Mouse (Mus musculus) intestine, embryonic 16.5 days (tissue): ENCODE results near the gene Dnttip2. TPM values are rescaled to one million over a fixed set of nuclear protein-coding genes. Genes with fewer than 3 reads are reported as not detected.
A peak's percentile ranks its signal among the peaks of the same experiment; 100 is the strongest.
"Not testable (repeated sequence)": the region's sequence is repeated elsewhere in the genome, so short reads cannot be mapped to it uniquely, and the experiment has no call there.

Experiments
- ATAC-seq: fragments of 200-750 bp; cut with Nextera tagmentation; 2 replicates; pipeline ENCODE4 v1.8.0; 2017; ENCODE audit warnings: moderate TSS enrichment, moderate library complexity
- H3K27ac ChIP-seq: fragments of 300-500 bp; sonication (generic); 2 replicates; pipeline ENCODE4 v1.5.1; 2014; ENCODE audit warnings: mild to moderate bottlenecking, low read length
- H3K27me3 ChIP-seq: fragments of 300-500 bp; sonication (generic); replicated peaks from 2 replicates; pipeline ENCODE4 v1.6.1; 2014; ENCODE audit warnings: low read length, control low read depth, mixed read lengths; ENCODE audit not compliant: control insufficient read depth, insufficient read depth
- H3K36me3 ChIP-seq: fragments of 300-500 bp; sonication (generic); 2 replicates; pipeline ENCODE4 v1.6.1; 2014; ENCODE audit warnings: low read length, control low read depth; ENCODE audit not compliant: control insufficient read depth, insufficient read depth
- H3K4me1 ChIP-seq: fragments of 300-500 bp; sonication (generic); 2 replicates; pipeline ENCODE4 v1.6.1; 2014; ENCODE audit warnings: low read length, control low read depth, mixed read lengths; ENCODE audit not compliant: control insufficient read depth, insufficient read depth
- H3K4me2 ChIP-seq: fragments of 300-500 bp; sonication (generic); 2 replicates; pipeline ENCODE4 v1.6.1; 2014; ENCODE audit warnings: low read depth, low read length, control low read depth
- H3K4me3 ChIP-seq: fragments of 300-500 bp; sonication (generic); 2 replicates; pipeline ENCODE4 v1.5.1; 2014; ENCODE audit warnings: mild to moderate bottlenecking, low read length
- H3K9ac ChIP-seq: fragments of 300-500 bp; sonication (generic); 2 replicates; pipeline ENCODE4 v1.6.1; 2014; ENCODE audit warnings: low read depth, low read length
- H3K9me3 ChIP-seq: fragments of 300-500 bp; sonication (generic); 2 replicates; pipeline ENCODE4 v1.6.1; 2016; ENCODE audit warnings: low read length, control low read depth; ENCODE audit not compliant: control insufficient read depth
- WGBS: fragments of 180-500 bp; shearing (Covaris S2); extraction: QIAGEN DNeasy Blood & Tissue Kit; methylation state at CpG from one replicate; pipeline ENCODE4 v1.1.7; 2014; 5-methylcytosine and 5-hydroxymethylcytosine counted together
- polyA plus RNA-seq: library from polyadenylated mRNA; unstranded; fragments of >200 nt; fragmentation: Nextera tagmentation; extraction: Ambion mirVana; gene quantifications from 2 replicates; pipeline ENCODE4 v1.2.1, GENCODE M21; 2015

Gene Dnttip2
- polyA plus RNA-seq, result 62.6 and 69.2 TPM in 2 replicates

- ATAC-seq, result peak; percentile 98
- H3K36me3 ChIP-seq, result peaks cover 2% of the 10 kb centered on the region; the same call in 1 of the 2 replicates
- H3K27me3 ChIP-seq, result no peaks in the 10 kb centered on the region
- H3K9ac ChIP-seq, result peak within 1 kb of the TSS; percentile 95
- WGBS, result 1% methylated on average over 57 of the region's 57 CpGs
- peak within 1 kb of the TSS; percentile 66 for H3K4me2 ChIP-seq
- H3K9me3 ChIP-seq, result no peaks in the 10 kb centered on the region
- H3K27ac ChIP-seq, result peak within 1 kb of the TSS; percentile 60; the same call in 1 of the 2 replicates
- H3K4me1 ChIP-seq, result peaks cover 30% of the 10 kb centered on the region
- peak within 1 kb of the TSS; percentile 99 for H3K4me3 ChIP-seq
These were observed at the start of gene Dnttip2 for GRCm38 (mm10) chr3:122274241-122275024. TSS of gene Dnttip2 (plus strand) at chr3:122274388.

GRCm38 (mm10) chr3:122226972-122227371 lies 47.2 kb upstream of the Dnttip2 start:
- not testable (repeated sequence) for ATAC-seq, H3K4me2 ChIP-seq, H3K4me1 ChIP-seq, H3K9me3 ChIP-seq, H3K36me3 ChIP-seq, H3K4me3 ChIP-seq, H3K27me3 ChIP-seq, H3K9ac ChIP-seq, H3K27ac ChIP-seq
- 68% methylated on average over 6 of the region's 6 CpGs for WGBS

- WGBS, result 33% methylated on average over 1 of the region's 1 CpGs
- Histone ChIP-seq H3K4me3 (no peak overlapping the region), H3K9me3 (no peaks in the 10 kb centered on the region), H3K27ac (no peak overlapping the region), H3K4me2 (no peak overlapping the region), H3K9ac (no peak overlapping the region), H3K36me3 (no peaks in the 10 kb centered on the region), H3K4me1 (peaks cover 3% of the 10 kb centered on the region; the same call in 1 of the 2 replicates), H3K27me3 (no peaks in the 10 kb centered on the region)
- peak; percentile 80 for ATAC-seq
These were observed 38.4 kb upstream of the Dnttip2 start for GRCm38 (mm10) chr3:122235772-122236171.

- ATAC-seq, result no peak
- H3K27me3 ChIP-seq, result no peaks in the 10 kb centered on the region
- WGBS, result 52% methylated on average over 6 of the region's 6 CpGs
- H3K36me3 ChIP-seq, result no peaks in the 10 kb centered on the region
- H3K9me3 ChIP-seq, result no peaks in the 10 kb centered on the region
- H3K27ac ChIP-seq, result no peak overlapping the region
- H3K4me1 ChIP-seq, result peaks cover 19% of the 10 kb centered on the region
- H3K4me3 ChIP-seq, result no peak overlapping the region
- no peak overlapping the region for H3K4me2 ChIP-seq
- H3K9ac ChIP-seq, result no peak overlapping the region
These were observed 31.3 kb upstream of the Dnttip2 start for GRCm38 (mm10) chr3:122242876-122243275.

- no peak for ATAC-seq
- Histone ChIP-seq H3K36me3 (no peaks in the 10 kb centered on the region), H3K9me3 (no peaks in the 10 kb centered on the region), H3K27me3 (no peaks in the 10 kb centered on the region), H3K4me2 (no peak overlapping the region), H3K4me1 (peaks cover 20% of the 10 kb centered on the region), H3K4me3 (no peak overlapping the region), H3K9ac (no peak overlapping the region), H3K27ac (no peak overlapping the region)
- WGBS, result 55% methylated on average over 14 of the region's 14 CpGs
These were observed 30.6 kb upstream of the Dnttip2 start for GRCm38 (mm10) chr3:122243416-122244167.

- no peak overlapping the region for H3K27ac ChIP-seq
- peak overlapping the region; percentile 60 for H3K9ac ChIP-seq
- no peak for ATAC-seq
These were observed 29.4 kb upstream of the Dnttip2 start for GRCm38 (mm10) chr3:122244759-122245158.

GRCm38 (mm10) chr3:122245215-122245877 lies 28.8 kb upstream of the Dnttip2 start, which contains the start of gene Gclm:
TSS of gene Gclm (plus strand) at chr3:122245557.
- WGBS, result under 1% methylated on average over 72 of the region's 90 CpGs
- H3K4me2 ChIP-seq, result peak within 1 kb of the TSS; percentile 84
- H3K4me3 ChIP-seq, result peak within 1 kb of the TSS; percentile 90
- no peaks in the 10 kb centered on the region for H3K27me3 ChIP-seq
- H3K4me1 ChIP-seq, result peaks cover 20% of the 10 kb centered on the region
- H3K27ac ChIP-seq, result peak within 1 kb of the TSS; percentile 93
- H3K9ac ChIP-seq, result peak within 1 kb of the TSS; percentile 92
- H3K9me3 ChIP-seq, result no peaks in the 10 kb centered on the region
- peak; percentile 96 for ATAC-seq
- no peaks in the 10 kb centered on the region for H3K36me3 ChIP-seq

More at GRCm38 (mm10) chr3:122244759-122245158, 29.4 kb upstream of the Dnttip2 start:
- peaks cover 20% of the 10 kb centered on the region for H3K4me1 ChIP-seq
- H3K4me3 ChIP-seq, result peak overlapping the region; percentile 36
- 40% methylated on average over 6 of the region's 6 CpGs for WGBS
- no peaks in the 10 kb centered on the region for H3K27me3 ChIP-seq
- H3K36me3 ChIP-seq, result no peaks in the 10 kb centered on the region
- peak overlapping the region; percentile 60 for H3K4me2 ChIP-seq
- H3K9me3 ChIP-seq, result no peaks in the 10 kb centered on the region

- H3K36me3 ChIP-seq, result no peaks in the 10 kb centered on the region
- H3K4me3 ChIP-seq, result peak overlapping the region; percentile 90
- peak; percentile 57 for ATAC-seq
- peaks cover 20% of the 10 kb centered on the region for H3K4me1 ChIP-seq
- H3K9me3 ChIP-seq, result no peaks in the 10 kb centered on the region
- peak overlapping the region; percentile 93 for H3K27ac ChIP-seq
- peak overlapping the region; percentile 84 for H3K4me2 ChIP-seq
- WGBS, result under 1% methylated on average over 50 of the region's 50 CpGs
- H3K9ac ChIP-seq, result peak overlapping the region; percentile 92
- H3K27me3 ChIP-seq, result no peaks in the 10 kb centered on the region
These were observed 28.3 kb upstream of the Dnttip2 start for GRCm38 (mm10) chr3:122245878-122246332.

- ATAC-seq, result no peak
- H3K4me3 ChIP-seq, result peak overlapping the region; percentile 90
- WGBS, result 28% methylated on average over 6 of the region's 6 CpGs
- H3K4me2 ChIP-seq, result peak overlapping the region; percentile 84
- peak overlapping the region; percentile 92 for H3K9ac ChIP-seq
- H3K4me1 ChIP-seq, result peaks cover 20% of the 10 kb centered on the region
- H3K27me3 ChIP-seq, result no peaks in the 10 kb centered on the region
- peak overlapping the region; percentile 93 for H3K27ac ChIP-seq
- H3K9me3 ChIP-seq, result no peaks in the 10 kb centered on the region
- H3K36me3 ChIP-seq, result no peaks in the 10 kb centered on the region
These were observed 27.8 kb upstream of the Dnttip2 start for GRCm38 (mm10) chr3:122246406-122246805.
